7 mouse cellular contexts compared by ENCODE assay signal in the genomic region with DNA sequence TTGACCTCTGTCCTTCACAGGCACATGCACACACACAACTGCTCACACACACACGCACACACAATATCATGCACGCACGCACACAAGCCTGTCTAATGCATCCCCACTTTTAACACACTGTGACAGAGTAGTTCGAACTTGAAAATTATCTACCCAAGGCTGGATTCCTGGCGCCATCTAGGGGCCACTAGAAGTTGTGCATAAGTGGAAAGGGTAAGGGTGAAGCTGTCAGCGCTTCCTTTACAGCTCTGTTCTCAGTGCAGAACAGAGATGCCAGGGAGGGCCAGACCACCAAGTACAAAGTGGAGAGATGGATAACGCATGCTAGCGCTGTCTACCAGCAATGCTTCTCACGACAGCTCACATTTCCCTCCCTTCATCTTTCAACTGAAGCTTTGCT. TPM values are rescaled to one million over a fixed set of nuclear protein-coding genes. Genes with fewer than 3 reads are reported as not detected.
DNase-seq lines count a peak whose midpoint lies in the region; ATAC-seq and TF ChIP-seq lines count a peak whose summit lies in the region.

No protein-coding gene starts in this region.

- no peaks in the 10 kb centered on the region for H3K36me3 ChIP-seq in embryonic facial prominence, embryonic 14.5 days (ENCODE audit: control insufficient read depth, insufficient read depth, low read length)
- no peaks in the 10 kb centered on the region for H3K36me3 ChIP-seq in kidney, embryonic 14.5 days (ENCODE audit: control insufficient read depth, insufficient read depth, low read length)

- H3K27me3 ChIP-seq in embryonic facial prominence, embryonic 14.5 days (replicated peaks; ENCODE audit: control insufficient read depth, insufficient read depth, low read length) = no peaks in the 10 kb centered on the region
- H3K27me3 ChIP-seq in kidney, embryonic 14.5 days (ENCODE audit: control insufficient read depth, insufficient read depth, low read length) = no peaks in the 10 kb centered on the region

- H3K27ac ChIP-seq in bone marrow, adult 2 months (ENCODE audit: control insufficient read depth, insufficient read depth, low read depth, low read length, poor library complexity) = no peak overlapping the region
- no peak overlapping the region for H3K27ac ChIP-seq in embryonic facial prominence, embryonic 14.5 days (replicated peaks; ENCODE audit: low read depth, low read length)
- H3K27ac ChIP-seq in kidney, embryonic 14.5 days (ENCODE audit: low read depth, low read length) = no peak overlapping the region

- TF ChIP-seq POLR2A in bone marrow, adult 2 months (IDR thresholded peaks at IDR 0.05; ENCODE audit: borderline replicate concordance, control insufficient read depth, low read depth, low read length) = no peak

- DNase-seq in 3134 (ENCODE audit: extremely low read depth, insufficient read length, low spot score) (peak; percentile 38), 3T3-L1 (ENCODE audit: low read depth, low spot score) (peak; percentile 76)
- peak; percentile 57 for DNase-seq in embryonic facial prominence, embryonic 14.5 days (ENCODE audit: low spot score)
- peak; percentile 40 for DNase-seq in lung, postnatal 14 days
- DNase-seq in right cerebral cortex, adult 18-20 months = peak; percentile 48

- no peaks in the 10 kb centered on the region; the same call in 1 of the 2 replicates for H3K4me1 ChIP-seq in bone marrow, adult 2 months (ENCODE audit: control insufficient read depth, insufficient read depth, low read length)
- H3K4me1 ChIP-seq in embryonic facial prominence, embryonic 14.5 days (ENCODE audit: control insufficient read depth, insufficient read depth, low read length) = no peaks in the 10 kb centered on the region
- H3K4me1 ChIP-seq in kidney, embryonic 14.5 days (ENCODE audit: control insufficient read depth, insufficient read depth, low read length) = no peaks in the 10 kb centered on the region

- no peak overlapping the region for H3K9ac ChIP-seq in embryonic facial prominence, embryonic 14.5 days (ENCODE audit: low read depth, low read length)
- H3K9ac ChIP-seq in kidney, embryonic 14.5 days (ENCODE audit: low read depth, low read length) = no peak overlapping the region

- WGBS in bone marrow, adult 2 months = 56% methylated on average over 9 of the region's 9 CpGs
- WGBS in embryonic facial prominence, embryonic 14.5 days = 35% methylated on average over 9 of the region's 9 CpGs
- WGBS in kidney, embryonic 14.5 days = 39% methylated on average over 9 of the region's 9 CpGs

- TF ChIP-seq CTCF in bone marrow, adult 2 months (IDR thresholded peaks at IDR 0.05; ENCODE audit: control insufficient read depth, insufficient read depth, low read length) = peak; percentile 60

- no peak for ATAC-seq in embryonic facial prominence, embryonic 14.5 days (ENCODE audit: low read depth)
- ATAC-seq in kidney, embryonic 14.5 days (ENCODE audit: low FRiP score, low TSS enrichment) = peak; percentile 24; the same call in 1 of the 2 replicates

- no peaks in the 10 kb centered on the region for H3K9me3 ChIP-seq in embryonic facial prominence, embryonic 14.5 days (ENCODE audit: control insufficient read depth, low read length)
- H3K9me3 ChIP-seq in kidney, embryonic 14.5 days (ENCODE audit: control insufficient read depth, low read length) = no peaks in the 10 kb centered on the region

- H3K4me2 ChIP-seq in embryonic facial prominence, embryonic 14.5 days (ENCODE audit: low read depth, low read length) = no peak overlapping the region
- no peak overlapping the region for H3K4me2 ChIP-seq in kidney, embryonic 14.5 days (replicated peaks; ENCODE audit: low read depth, low read length)

- H3K4me3 ChIP-seq in bone marrow, adult 2 months (replicated peaks; ENCODE audit: control insufficient read depth, low read depth, low read length) = no peak overlapping the region
- H3K4me3 ChIP-seq in embryonic facial prominence, embryonic 14.5 days (ENCODE audit: low read depth, low read length) = no peak overlapping the region
- H3K4me3 ChIP-seq in kidney, embryonic 14.5 days (ENCODE audit: low read length) = no peak overlapping the region

RNA-seq across cellular contexts. Expression of a gene that starts 45.6 kb away (rescaled TPM):
- 52.8 and 120 TPM in 2 replicates for polyA plus RNA-seq in bone marrow, adult 2 months (2011; ENCODE audit: insufficient read depth, insufficient read length, low replicate concordance, missing spikeins)
- 3.2 and 3.5 TPM in 2 replicates for polyA plus RNA-seq in embryonic facial prominence, embryonic 14.5 days (2014; fragmentation: Nextera tagmentation; extraction: Ambion mirVana)
- polyA plus RNA-seq in kidney, embryonic 14.5 days (2014; fragmentation: Nextera tagmentation; extraction: Ambion mirVana) = 5.9 and 10.0 TPM in 2 replicates
